Mouse (Mus musculus) midbrain, embryonic 14.5 days (tissue): ENCODE data around the gene Ttll4. TPM values are rescaled to one million over a fixed set of nuclear protein-coding genes. Genes with fewer than 3 reads are reported as not detected.

Experiments
- ATAC-seq: fragments of 200-750 bp; cut with Nextera tagmentation; 2 replicates; pipeline ENCODE4 v1.8.0; 2017; ENCODE audit warnings: moderate number of reproducible peaks, moderate library complexity; ENCODE audit not compliant: low FRiP score, low TSS enrichment
- DNase-seq: peaks from one replicate; pipeline ENCODE4 v3.0.0-alpha.2; 2015
- H3K27ac ChIP-seq: fragments of 300-500 bp; sonication (generic); replicated peaks from 2 replicates; pipeline ENCODE4 v1.5.1; 2014; ENCODE audit warnings: mild to moderate bottlenecking, low read depth, low read length, moderate library complexity
- H3K27me3 ChIP-seq: fragments of 300-500 bp; sonication (generic); 2 replicates; pipeline ENCODE4 v1.6.1; 2014; ENCODE audit warnings: low read length, control low read depth, mixed read lengths; ENCODE audit not compliant: control insufficient read depth, insufficient read depth
- H3K36me3 ChIP-seq: fragments of 300-500 bp; sonication (generic); 2 replicates; pipeline ENCODE4 v1.6.1; 2014; ENCODE audit warnings: low read length, control low read depth; ENCODE audit not compliant: control insufficient read depth, insufficient read depth
- H3K4me1 ChIP-seq: fragments of 300-500 bp; sonication (generic); 2 replicates; pipeline ENCODE4 v1.6.1; 2014; ENCODE audit warnings: mild to moderate bottlenecking, antibody characterized with exemption, low read length, control low read depth; ENCODE audit not compliant: control insufficient read depth, insufficient read depth
- H3K4me2 ChIP-seq: fragments of 300-500 bp; sonication (generic); 2 replicates; pipeline ENCODE4 v1.6.1; 2014; ENCODE audit warnings: mild to moderate bottlenecking, low read length, moderate library complexity
- H3K4me3 ChIP-seq: fragments of 300-500 bp; sonication (generic); replicated peaks from 2 replicates; pipeline ENCODE4 v1.5.1; 2014; ENCODE audit warnings: low read depth, low read length
- H3K9ac ChIP-seq: fragments of 300-500 bp; sonication (generic); replicated peaks from 2 replicates; pipeline ENCODE4 v1.6.1; 2014; ENCODE audit warnings: mild to moderate bottlenecking, low read length, moderate library complexity
- H3K9me3 ChIP-seq: fragments of 300-500 bp; sonication (generic); 2 replicates; pipeline ENCODE4 v1.6.1; 2016; ENCODE audit warnings: low read length, control low read depth, mixed read lengths; ENCODE audit not compliant: control insufficient read depth
- WGBS: fragments of 180-500 bp; shearing (Covaris S2); extraction: QIAGEN DNeasy Blood & Tissue Kit; methylation state at CpG from one replicate; pipeline ENCODE4 v1.1.7; 2014; 5-methylcytosine and 5-hydroxymethylcytosine counted together
- polyA plus RNA-seq: library from polyadenylated mRNA; unstranded; fragments of >200 nt; fragmentation: Nextera tagmentation; extraction: Ambion mirVana; gene quantifications from 2 replicates; pipeline ENCODE4 v1.2.1, GENCODE M21; 2014

The Ttll4 gene
- polyA plus RNA-seq, 1 experiment from 2014 or later = 20.1 TPM

GRCm38 (mm10) chr1:74726674-74727073 is 65.1 kb downstream of the Ttll4 start:
- no peaks in the 10 kb centered on the region for H3K4me1 ChIP-seq
- ATAC-seq = no peak
- DNase-seq = no peak
- no peak overlapping the region for H3K4me2 ChIP-seq
- H3K9me3 ChIP-seq = no peaks in the 10 kb centered on the region
- 81% methylated on average over 5 of the region's 5 CpGs for WGBS
- no peak overlapping the region for H3K27ac ChIP-seq
- no peaks in the 10 kb centered on the region for H3K27me3 ChIP-seq
- H3K9ac ChIP-seq = no peak overlapping the region
- H3K4me3 ChIP-seq = no peak overlapping the region
- H3K36me3 ChIP-seq = no peaks in the 10 kb centered on the region

- ATAC-seq = no peak
- no peaks in the 10 kb centered on the region for H3K4me1 ChIP-seq
- H3K9me3 ChIP-seq = no peaks in the 10 kb centered on the region
- H3K4me2 ChIP-seq = no peak overlapping the region
- no peak overlapping the region for H3K9ac ChIP-seq
- no peaks in the 10 kb centered on the region for H3K36me3 ChIP-seq
- no peak for DNase-seq
- H3K27ac ChIP-seq = no peak overlapping the region
- WGBS = 80% methylated on average over 8 of the region's 8 CpGs
- no peaks in the 10 kb centered on the region for H3K27me3 ChIP-seq
- H3K4me3 ChIP-seq = no peak overlapping the region
Measured at GRCm38 (mm10) chr1:74728446-74728845, 66.9 kb downstream of the Ttll4 start.

- no peak overlapping the region for H3K4me3 ChIP-seq
- 90% methylated on average over 12 of the region's 12 CpGs for whole genome bisulfite sequencing
- H3K9ac ChIP-seq = no peak overlapping the region
- H3K27me3 ChIP-seq = no peaks in the 10 kb centered on the region
- DNase-seq (no peak), ATAC-seq (no peak)
- no peaks in the 10 kb centered on the region for H3K4me1 ChIP-seq
- no peaks in the 10 kb centered on the region for H3K9me3 ChIP-seq
- no peak overlapping the region for H3K4me2 ChIP-seq
- no peak overlapping the region for H3K27ac ChIP-seq
- no peaks in the 10 kb centered on the region for H3K36me3 ChIP-seq
Measured at GRCm38 (mm10) chr1:74736977-74737376, 75.4 kb downstream of the Ttll4 start.

DNA sequence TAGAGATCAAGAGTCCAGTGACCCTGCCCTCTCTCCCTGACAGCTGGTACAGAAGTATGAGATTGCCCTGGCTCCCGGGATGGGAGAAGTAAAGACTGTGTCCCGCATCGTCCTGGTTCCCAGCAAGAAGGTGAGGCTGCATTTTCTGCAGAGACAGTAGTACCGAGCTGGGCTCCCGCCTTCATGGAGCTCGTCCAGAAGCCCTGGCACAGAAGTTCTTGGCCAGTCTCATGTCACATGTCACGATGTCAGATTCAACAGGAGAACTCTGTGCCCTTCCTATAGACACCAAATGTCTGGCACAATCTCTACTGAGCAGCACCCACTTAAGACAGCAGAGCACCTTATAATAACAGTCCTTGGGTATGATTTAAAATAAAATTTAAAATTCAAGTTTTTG is 76.0 kb downstream of the Ttll4 start:
- Histone ChIP-seq H3K9ac (no peak overlapping the region), H3K9me3 (no peaks in the 10 kb centered on the region), H3K4me1 (no peaks in the 10 kb centered on the region), H3K4me2 (no peak overlapping the region), H3K27ac (no peak overlapping the region), H3K27me3 (no peaks in the 10 kb centered on the region), H3K36me3 (no peaks in the 10 kb centered on the region), H3K4me3 (no peak overlapping the region)
- ATAC-seq (no peak), DNase-seq (no peak)
- WGBS = 92% methylated on average over 7 of the region's 7 CpGs

DNA sequence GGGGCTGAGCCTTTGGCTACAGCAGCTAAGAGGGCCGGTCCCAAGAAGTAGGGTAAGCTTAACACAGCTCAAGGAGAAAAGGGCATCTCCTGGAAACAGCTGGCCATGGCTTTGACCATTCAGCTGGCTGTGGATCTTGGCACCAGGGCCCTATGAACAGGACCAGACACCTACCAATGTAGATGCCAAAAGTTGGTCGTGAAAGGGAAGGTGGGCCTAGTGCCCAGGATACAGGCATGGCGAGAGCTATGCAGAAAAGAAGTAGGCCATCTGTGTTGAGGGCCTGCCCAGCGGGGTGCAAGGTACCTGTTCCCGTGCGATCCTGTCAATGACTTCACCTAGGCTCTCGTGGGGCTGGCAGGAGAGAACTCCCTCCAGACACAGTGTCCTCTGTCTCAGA is 79.3 kb downstream of the Ttll4 start:
- Histone ChIP-seq H3K27me3 (no peaks in the 10 kb centered on the region), H3K27ac (no peak overlapping the region), H3K4me2 (no peak overlapping the region), H3K9me3 (no peaks in the 10 kb centered on the region), H3K4me1 (no peaks in the 10 kb centered on the region), H3K36me3 (no peaks in the 10 kb centered on the region), H3K9ac (no peak overlapping the region), H3K4me3 (no peak overlapping the region)
- no peak for DNase-seq
- ATAC-seq = no peak
- 77% methylated on average over 7 of the region's 7 CpGs for WGBS

DNA sequence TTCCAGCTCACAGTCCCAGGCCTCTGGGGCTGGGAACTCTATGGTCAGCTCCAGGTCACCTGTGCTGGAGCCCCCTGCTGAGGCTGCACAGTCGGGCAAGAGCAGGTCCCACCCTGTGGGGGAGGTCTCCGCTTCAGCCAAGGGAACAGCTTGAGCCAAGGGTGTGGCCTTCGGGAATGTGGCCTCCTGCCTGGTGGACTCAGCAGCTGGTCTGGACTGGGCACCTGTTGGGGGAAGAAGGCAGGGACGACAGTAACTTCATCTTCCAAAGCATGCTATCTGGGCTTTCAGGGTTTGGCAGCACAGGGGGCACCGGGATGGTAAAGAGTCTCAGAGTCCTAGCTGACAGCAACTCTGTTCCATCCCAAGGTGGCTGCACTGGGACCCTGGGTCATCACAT is 85.8 kb downstream of the Ttll4 start:
- Histone ChIP-seq H3K4me3 (no peak overlapping the region), H3K4me1 (no peaks in the 10 kb centered on the region), H3K9me3 (no peaks in the 10 kb centered on the region), H3K4me2 (no peak overlapping the region), H3K9ac (no peak overlapping the region), H3K36me3 (no peaks in the 10 kb centered on the region), H3K27me3 (no peaks in the 10 kb centered on the region), H3K27ac (no peak overlapping the region)
- ATAC-seq = no peak
- 80% methylated on average over 5 of the region's 5 CpGs for WGBS
- no peak for DNase-seq

- DNase-seq (peak; percentile 56), ATAC-seq (no peak)
- Histone ChIP-seq H3K9ac (no peak within 1 kb of the TSS), H3K36me3 (no peaks in the 10 kb centered on the region), H3K4me2 (peak within 1 kb of the TSS; percentile 32), H3K27ac (no peak within 1 kb of the TSS), H3K27me3 (no peaks in the 10 kb centered on the region), H3K4me1 (no peaks in the 10 kb centered on the region), H3K4me3 (0 out of 2 replicates have a peak within 1 kb of the TSS, but pooled peaks have one; percentile 0), H3K9me3 (no peaks in the 10 kb centered on the region)
- 10% methylated on average over 30 of the region's 30 CpGs for WGBS
Measured at GRCm38 (mm10) chr1:74748643-74749271, 87.2 kb downstream of the Ttll4 start, which contains the start of gene Prkag3. Prkag3 (minus strand) TSS chr1:74749221.

DNA sequence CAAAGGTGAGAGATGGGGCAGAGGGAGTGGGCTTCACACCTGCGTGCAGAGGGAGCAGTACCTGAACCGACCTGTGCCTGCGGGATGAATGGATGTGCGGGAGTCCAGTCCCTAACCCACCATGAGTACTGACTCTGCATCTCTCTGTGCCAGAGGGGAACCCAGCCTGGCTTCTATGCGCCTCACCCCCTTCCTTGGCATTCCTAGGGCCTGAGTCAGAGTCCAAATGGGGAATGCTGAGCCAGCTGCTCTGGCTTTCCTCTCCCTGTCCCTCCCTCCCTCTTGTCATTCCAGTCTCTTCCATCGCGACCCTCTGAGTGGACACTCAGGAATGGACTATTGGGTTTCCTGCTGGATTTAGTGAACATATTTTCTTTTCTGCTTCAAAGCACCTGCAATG is 87.8 kb downstream of the Ttll4 start:
- no peak for DNase-seq
- Histone ChIP-seq H3K36me3 (no peaks in the 10 kb centered on the region), H3K4me2 (no peak overlapping the region), H3K4me1 (no peaks in the 10 kb centered on the region), H3K4me3 (no peak overlapping the region), H3K9ac (no peak overlapping the region), H3K9me3 (no peaks in the 10 kb centered on the region), H3K27me3 (no peaks in the 10 kb centered on the region), H3K27ac (no peak overlapping the region)
- ATAC-seq = no peak
- WGBS = 77% methylated on average over 7 of the region's 7 CpGs

GRCm38 (mm10) chr1:74750683-74751082 is 89.1 kb downstream of the Ttll4 start:
- H3K9me3 ChIP-seq = no peaks in the 10 kb centered on the region
- DNase-seq (no peak), ATAC-seq (no peak)
- no peak overlapping the region for H3K27ac ChIP-seq
- no peak overlapping the region for H3K4me2 ChIP-seq
- no peak overlapping the region for H3K4me3 ChIP-seq
- 86% methylated on average over 4 of the region's 4 CpGs for WGBS
- no peaks in the 10 kb centered on the region for H3K27me3 ChIP-seq
- no peaks in the 10 kb centered on the region for H3K4me1 ChIP-seq
- H3K36me3 ChIP-seq = no peaks in the 10 kb centered on the region
- H3K9ac ChIP-seq = no peak overlapping the region
